Mouse (Mus musculus): ENCODE measurements around the gene Scrt2.

Scrt2 gene

GRCm38 (mm10) chr2:152082456-152083285, 1.3 kb downstream of the Scrt2 start:
- DNase-seq, result no peak

- DNase-seq, result no peak
Observed at GRCm38 (mm10) chr2:152083411-152083810, 2.1 kb downstream of the Scrt2 start.

GRCm38 (mm10) chr2:152084298-152084697, 3.0 kb downstream of the Scrt2 start:
- DNase-seq, result no peak

- no peak for DNase-seq
Observed at GRCm38 (mm10) chr2:152085414-152085813, 4.1 kb downstream of the Scrt2 start.

- no peak for DNase-seq
Observed at GRCm38 (mm10) chr2:152086451-152086850, 5.1 kb downstream of the Scrt2 start.

- no peak for DNase-seq
Observed at GRCm38 (mm10) chr2:152087111-152087510, 5.8 kb downstream of the Scrt2 start.

GRCm38 (mm10) chr2:152089078-152089477, 7.7 kb downstream of the Scrt2 start:
- DNase-seq, result peak; percentile 79 to 85

GRCm38 (mm10) chr2:152089581-152089980, 8.3 kb downstream of the Scrt2 start:
- DNase-seq, result no peak

GRCm38 (mm10) chr2:152090486-152090885, 9.2 kb downstream of the Scrt2 start:
- no peak for DNase-seq

GRCm38 (mm10) chr2:152091342-152092056, 10.2 kb downstream of the Scrt2 start:
- DNase-seq, result no peak

- DNase-seq, result no peak
Observed at GRCm38 (mm10) chr2:152092927-152093326, 11.6 kb downstream of the Scrt2 start.

- DNase-seq, result peak in 1 of 2 experiments; percentile 36
Observed at GRCm38 (mm10) chr2:152093356-152093792, 12.0 kb downstream of the Scrt2 start.

- no peak for DNase-seq
Observed at GRCm38 (mm10) chr2:152094856-152095545, 13.7 kb downstream of the Scrt2 start.

GRCm38 (mm10) chr2:152096922-152097321, 15.6 kb downstream of the Scrt2 start:
- DNase-seq, result no peak

- no peak for DNase-seq
Observed at GRCm38 (mm10) chr2:152097916-152098315, 16.6 kb downstream of the Scrt2 start.

- no peak for DNase-seq
Observed at GRCm38 (mm10) chr2:152099538-152099937, 18.2 kb downstream of the Scrt2 start.

- no peak for DNase-seq
Observed at GRCm38 (mm10) chr2:152101761-152102160, 20.4 kb downstream of the Scrt2 start.

GRCm38 (mm10) chr2:152102369-152102768, 21.0 kb downstream of the Scrt2 start:
- no peak for DNase-seq

GRCm38 (mm10) chr2:152104711-152105317, 23.5 kb downstream of the Scrt2 start:
- no peak for DNase-seq

GRCm38 (mm10) chr2:152105318-152106224, 24.2 kb downstream of the Scrt2 start, which contains the start of gene Srxn1:
TSS of gene Srxn1 (plus strand) at chr2:152105516.
- peak; percentile 93 to 94 for DNase-seq

- no peak for DNase-seq
Observed at GRCm38 (mm10) chr2:152106225-152106595, 24.9 kb downstream of the Scrt2 start.

GRCm38 (mm10) chr2:152106597-152106996, 25.3 kb downstream of the Scrt2 start:
- no peak for DNase-seq
